Mouse (Mus musculus): ENCODE measurements around the gene Sh3d21.

- no peak for TF ChIP-seq POLR2A (IDR thresholded peaks at IDR 0.05; ENCODE audit: low read depth, low read length)
- no peak for TF ChIP-seq CTCF (IDR thresholded peaks at IDR 0.05; ENCODE audit: borderline replicate concordance, insufficient read depth, low read length)
Observed at GRCm38 (mm10) chr4:126134639-126135038, 28.7 kb downstream of the Sh3d21 start.
